Mouse (Mus musculus): Measurements from ENCODE around the gene Zbtb12.

The Zbtb12 gene

DNA sequence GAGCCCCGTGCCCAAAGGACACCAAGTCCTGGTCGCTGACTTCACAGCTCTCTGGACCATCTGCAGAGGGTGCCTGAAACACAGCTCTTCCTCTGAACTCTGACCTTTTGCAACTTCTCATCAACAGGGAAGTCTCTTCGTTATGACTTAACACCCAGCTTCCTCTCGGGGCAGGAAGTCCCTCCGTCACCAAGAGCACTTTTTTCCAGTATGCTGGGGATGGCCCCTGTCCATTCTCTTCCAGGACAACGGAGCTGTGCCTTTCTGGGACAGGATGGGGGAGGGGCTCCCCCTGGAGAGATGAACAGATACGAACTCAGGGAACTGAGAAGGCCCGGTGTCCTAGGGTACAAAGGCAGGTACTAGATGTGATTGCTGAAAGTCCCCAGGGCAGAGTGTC, 55.5 kb downstream of the Zbtb12 start:
- in situ Hi-C loops (cut with MboI; ENCODE audit: unreplicated experiment in 2 of 2): loop anchor here in 1 of 2 experiments (25.0 kb wide), 1 partner anchor 298 kb away; the partner anchor contains the start of genes Atf6b, Fkbpl, Ppt2 and Prrt1

DNA sequence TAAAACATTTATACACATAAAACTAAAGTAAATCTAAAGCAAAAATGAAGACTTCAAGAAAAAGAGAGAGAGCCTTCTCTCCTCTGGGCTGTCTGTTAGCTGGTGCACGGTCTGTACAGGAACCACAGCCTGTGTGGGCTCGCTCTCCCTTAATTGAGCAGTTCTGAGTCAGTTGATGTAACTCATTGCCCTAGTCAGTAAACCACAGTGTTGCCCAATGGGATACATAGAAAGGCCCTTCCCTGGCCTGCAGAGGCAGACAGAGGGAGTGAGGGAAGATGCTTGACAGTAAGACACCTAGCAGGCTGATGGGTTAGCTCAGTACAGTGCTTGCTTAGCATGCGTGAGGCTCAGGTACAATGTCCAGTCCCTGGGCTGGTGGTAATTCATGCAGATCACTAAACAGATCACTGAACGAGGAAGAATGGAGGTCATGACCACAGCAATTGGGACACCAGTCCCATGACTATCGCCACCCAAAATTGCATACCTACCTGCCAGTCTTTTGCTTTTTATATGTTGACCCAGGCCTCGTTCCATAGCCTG, 58.8 kb downstream of the Zbtb12 start:
- in situ Hi-C loops (cut with MboI; ENCODE audit: unreplicated experiment in 2 of 2): loop anchor here in 1 of 2 experiments (25.0 kb wide), 1 partner anchor 301 kb away; the partner anchor contains the start of genes Atf6b, Fkbpl, Ppt2 and Prrt1

DNA sequence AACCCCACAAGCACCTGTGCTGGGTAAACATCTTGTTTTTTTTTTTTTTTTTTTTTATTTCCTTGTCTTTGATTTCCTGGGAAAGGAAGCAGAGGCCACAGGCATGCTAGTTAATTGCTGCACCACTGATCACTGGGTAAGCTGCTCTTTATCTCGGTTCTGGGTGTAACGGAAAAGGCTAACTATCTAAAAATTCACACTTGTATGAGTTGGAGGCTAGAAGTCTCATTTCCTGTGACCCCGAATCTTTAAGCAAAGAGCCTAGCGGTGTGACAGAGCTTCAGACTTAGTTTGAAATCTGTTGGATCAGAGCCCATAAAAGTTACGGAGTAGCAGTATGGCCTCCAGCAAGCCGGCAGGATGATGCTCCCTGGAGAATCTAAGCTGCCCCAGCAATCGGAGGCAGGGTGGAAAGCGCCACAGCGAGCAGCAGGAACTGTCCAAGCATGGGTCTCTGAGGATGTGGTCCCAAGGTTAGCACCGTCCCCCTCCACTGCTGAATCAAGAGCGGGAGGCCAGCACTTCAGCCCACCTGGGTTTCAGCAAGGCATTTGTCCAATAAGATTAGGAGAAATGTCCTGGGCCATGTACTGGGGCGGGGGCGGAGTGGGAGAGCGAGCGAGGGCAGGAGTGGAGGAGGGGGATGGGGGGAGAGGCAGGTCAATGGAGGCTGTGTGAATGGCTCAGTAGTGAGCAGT, 62.2 kb downstream of the Zbtb12 start:
- in situ Hi-C loops (cut with MboI; ENCODE audit: unreplicated experiment in 2 of 2): loop anchor here in 1 of 2 experiments (25.0 kb wide), 1 partner anchor 304 kb away; the partner anchor contains the start of genes Atf6b, Fkbpl, Ppt2 and Prrt1

- in situ Hi-C loops (cut with MboI; ENCODE audit: unreplicated experiment in 2 of 2): loop anchor here in 1 of 2 experiments (25.0 kb wide), 1 partner anchor 306 kb away; the partner anchor contains the start of genes Atf6b, Fkbpl, Ppt2 and Prrt1
Measured at GRCm38 (mm10) chr17:34943128-34943815, 64.0 kb downstream of the Zbtb12 start.

GRCm38 (mm10) chr17:34944362-34944761, 65.1 kb downstream of the Zbtb12 start:
- in situ Hi-C loops (cut with MboI; ENCODE audit: unreplicated experiment in 2 of 2): loop anchor here in 1 of 2 experiments (25.0 kb wide), 1 partner anchor 307 kb away; the partner anchor contains the start of genes Atf6b, Fkbpl, Ppt2 and Prrt1
